Mouse (Mus musculus) CH12.LX (cell line): ENCODE data around the gene Klrb1f. TPM values are rescaled to one million over a fixed set of nuclear protein-coding genes. Genes with fewer than 3 reads are reported as not detected.

Source experiments
- polyA plus RNA-seq: library from polyadenylated mRNA; unstranded; fragments of >175 nt; gene quantifications from 2 replicates; pipeline ENCODE4 v1.2.1, GENCODE M21; 2012; ENCODE audit warnings: low read depth; ENCODE audit not compliant: insufficient read length
- total RNA-seq, 2 experiments: library from RNA; depleted of rRNA; stranded (reverse); fragments of 300-350 nt in 1 of 2; fragments of >200 nt in 1 of 2; gene quantifications; 2 replicates each; pipeline ENCODE4 v1.2.3; 2012 to 2014

Klrb1f gene
- total and polyA plus RNA-seq, 3 experiments = 0.21 to 0.68 (median 0.23) TPM

Other genes with a start within 250 kb of the Klrb1f start
- not detected in 2 replicates for gene Gm44511, start 219.6 kb upstream of the Klrb1f start, total RNA-seq (2012; rRNA removed)
- gene Gm44511, start 219.6 kb upstream of the Klrb1f start, total RNA-seq (2014; rRNA removed) = not detected in 2 replicates
- not detected in 2 replicates for gene Gm44511, start 219.6 kb upstream of the Klrb1f start, polyA plus RNA-seq
- gene Klrb1b, start 219.6 kb upstream of the Klrb1f start, total RNA-seq (2012; rRNA removed) = not detected in 2 replicates
- gene Klrb1b, start 219.6 kb upstream of the Klrb1f start, total RNA-seq (2014; rRNA removed) = not detected in 2 replicates
- not detected in 2 replicates for gene Klrb1b, start 219.6 kb upstream of the Klrb1f start, polyA plus RNA-seq
- 34.4 and 38.5 TPM in 2 replicates for gene Clec2i, start 158.3 kb upstream of the Klrb1f start, total RNA-seq (2012; rRNA removed)
- gene Clec2i, start 158.3 kb upstream of the Klrb1f start, total RNA-seq (2014; rRNA removed) = 104 and 134 TPM in 2 replicates
- 80.7 and 90.3 TPM in 2 replicates for gene Clec2i, start 158.3 kb upstream of the Klrb1f start, polyA plus RNA-seq
- gene BC035044, start 154.8 kb upstream of the Klrb1f start, total RNA-seq (2012; rRNA removed) = 51.6 and 53.5 TPM in 2 replicates
- 121 and 124 TPM in 2 replicates for gene BC035044, start 154.8 kb upstream of the Klrb1f start, total RNA-seq (2014; rRNA removed)
- gene BC035044, start 154.8 kb upstream of the Klrb1f start, polyA plus RNA-seq = 49.4 and 49.7 TPM in 2 replicates
- 66.5 and 91.7 TPM in 2 replicates for gene Clec2g, start 111.5 kb upstream of the Klrb1f start, total RNA-seq (2012; rRNA removed)
- 142 and 169 TPM in 2 replicates for gene Clec2g, start 111.5 kb upstream of the Klrb1f start, total RNA-seq (2014; rRNA removed)
- gene Clec2g, start 111.5 kb upstream of the Klrb1f start, polyA plus RNA-seq = 78.9 and 82.0 TPM in 2 replicates
- not detected in 2 replicates for gene Clec2e, start 55.0 kb downstream of the Klrb1f start, total RNA-seq (2012; rRNA removed)
- not detected in 2 replicates for gene Clec2e, start 55.0 kb downstream of the Klrb1f start, total RNA-seq (2014; rRNA removed)
- gene Clec2e, start 55.0 kb downstream of the Klrb1f start, polyA plus RNA-seq = not detected in 2 replicates
- gene Clec2d, start 134.7 kb downstream of the Klrb1f start, total RNA-seq (2012; rRNA removed) = 50.7 and 53.4 TPM in 2 replicates
- 19.7 and 25.9 TPM in 2 replicates for gene Clec2d, start 134.7 kb downstream of the Klrb1f start, total RNA-seq (2014; rRNA removed)
- 5.1 and 6.0 TPM in 2 replicates for gene Clec2d, start 134.7 kb downstream of the Klrb1f start, polyA plus RNA-seq
- gene Cd69, start 229.5 kb downstream of the Klrb1f start, total RNA-seq (2012; rRNA removed) = 112 and 132 TPM in 2 replicates
- gene Cd69, start 229.5 kb downstream of the Klrb1f start, total RNA-seq (2014; rRNA removed) = 229 and 269 TPM in 2 replicates
- gene Cd69, start 229.5 kb downstream of the Klrb1f start, polyA plus RNA-seq = 71.2 and 71.3 TPM in 2 replicates